Mouse (Mus musculus): ENCODE results near the gene Tmem37.

DNA sequence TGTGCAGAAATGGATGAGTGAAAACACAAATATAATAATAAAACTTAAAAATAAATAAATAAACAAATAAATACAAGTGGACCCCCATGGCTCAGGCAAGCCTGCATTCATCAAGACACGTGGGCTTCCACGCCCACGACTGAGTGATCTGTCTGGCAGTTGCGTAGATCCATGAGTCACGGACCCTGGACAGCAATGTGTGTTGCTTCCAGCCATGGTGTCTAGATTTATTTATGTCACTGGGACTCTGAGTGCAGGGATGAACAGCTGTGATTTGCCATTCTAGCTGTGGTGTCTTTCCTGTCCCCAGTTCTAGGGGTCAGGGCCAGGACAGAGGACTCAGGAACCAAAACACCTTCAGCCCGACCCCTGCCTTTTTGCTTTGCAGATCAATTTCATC is 18.9 kb downstream of the Tmem37 start:
- TF ChIP-seq POLR2A (IDR thresholded peaks at IDR 0.05; ENCODE audit: borderline replicate concordance, extremely low read depth, low read depth, low read length) (no peak), CTCF (IDR thresholded peaks at IDR 0.05; ENCODE audit: insufficient read depth, low read length) (no peak)
